In the genomic region with DNA sequence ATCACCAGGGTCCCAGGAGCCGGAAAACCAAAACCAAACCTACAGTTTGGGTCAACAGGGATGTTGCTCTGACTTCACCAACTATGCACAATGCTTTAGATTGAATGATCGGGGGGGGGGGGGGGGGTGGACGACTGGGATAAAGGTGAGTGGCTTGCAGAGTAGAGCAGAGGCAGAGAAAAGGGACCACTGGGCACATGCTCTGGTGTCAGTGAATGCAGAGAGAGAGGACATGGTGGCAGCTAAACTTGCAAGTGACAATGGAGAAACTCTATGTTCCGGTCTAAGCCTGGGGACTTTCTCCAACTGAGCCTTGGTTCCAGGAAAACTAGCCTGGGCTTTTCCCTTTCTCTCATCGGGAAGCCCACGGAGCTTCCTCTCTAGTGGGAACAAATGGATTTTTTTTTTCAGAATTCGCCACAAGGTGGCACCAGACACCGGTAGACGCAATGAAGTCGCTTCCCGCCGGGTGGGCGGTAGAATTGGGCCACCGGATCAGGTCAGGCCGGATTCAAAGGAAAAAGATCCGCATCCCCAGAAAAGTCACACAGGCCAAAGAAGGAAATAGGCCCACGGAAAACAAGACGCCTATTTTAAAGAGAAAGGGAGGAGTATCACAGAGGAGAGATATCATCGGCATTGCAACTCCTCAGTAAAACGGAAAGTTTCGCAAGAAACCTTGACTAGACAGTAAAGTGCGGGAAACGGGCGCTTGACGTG, we compare ENCODE assay signal across 8 mouse cellular contexts. TPM values are rescaled to one million over a fixed set of nuclear protein-coding genes. Genes with fewer than 3 reads are reported as not detected.
DNase-seq lines count a peak whose midpoint lies in the region; ATAC-seq and TF ChIP-seq lines count a peak whose summit lies in the region.

No protein-coding gene starts in this region.

- peaks cover 18% of the 10 kb centered on the region for H3K4me1 ChIP-seq in E14TG2a.4 (replicated peaks; ENCODE audit: low read depth, low read length)
- no peaks in the 10 kb centered on the region; the same call in 1 of the 2 replicates for H3K4me1 ChIP-seq in forebrain, embryonic 11.5 days (replicated peaks; ENCODE audit: control insufficient read depth, insufficient read depth, low read length)
- peaks cover 5% of the 10 kb centered on the region; the same call in 1 of the 2 replicates for H3K4me1 ChIP-seq in heart, postnatal 0 days (ENCODE audit: control insufficient read depth, insufficient read depth)
- no peaks in the 10 kb centered on the region; the same call in none of the 2 replicates for H3K4me1 ChIP-seq in liver, embryonic 16.5 days (ENCODE audit: control insufficient read depth, low read depth, low read length)
- H3K4me1 ChIP-seq in neural tube, embryonic 12.5 days = no peaks in the 10 kb centered on the region

- H3K9me3 ChIP-seq in E14TG2a.4 (ENCODE audit: low read length) = no peaks in the 10 kb centered on the region
- H3K9me3 ChIP-seq in forebrain, embryonic 11.5 days (ENCODE audit: control insufficient read depth, low read length) = no peaks in the 10 kb centered on the region
- no peaks in the 10 kb centered on the region for H3K9me3 ChIP-seq in heart, postnatal 0 days (replicated peaks; ENCODE audit: control insufficient read depth, low read length)
- H3K9me3 ChIP-seq in liver, embryonic 16.5 days (replicated peaks; ENCODE audit: control insufficient read depth, low read length) = no peaks in the 10 kb centered on the region
- H3K9me3 ChIP-seq in neural tube, embryonic 12.5 days = no peaks in the 10 kb centered on the region

- no peak for TF ChIP-seq EP300 in heart, postnatal 0 days (IDR thresholded peaks at IDR 0.05; ENCODE audit: low read depth)

- WGBS in forebrain, embryonic 11.5 days = 11% methylated on average over 25 of the region's 25 CpGs
- WGBS in heart, postnatal 0 days = 6% methylated on average over 24 of the region's 25 CpGs
- 5% methylated on average over 24 of the region's 25 CpGs for WGBS in liver, embryonic 16.5 days (ENCODE audit: insufficient replicate concordance)
- 10% methylated on average over 25 of the region's 25 CpGs for WGBS in neural tube, embryonic 12.5 days

- peak overlapping the region; percentile 25 for H3K9ac ChIP-seq in forebrain, embryonic 11.5 days (ENCODE audit: low read length)
- peak overlapping the region; percentile 45 for H3K9ac ChIP-seq in heart, postnatal 0 days (replicated peaks; ENCODE audit: low read depth, low read length)
- H3K9ac ChIP-seq in liver, embryonic 16.5 days (ENCODE audit: low read depth, low read length) = peak overlapping the region; percentile 27; the same call in 1 of the 2 replicates
- H3K9ac ChIP-seq in neural tube, embryonic 12.5 days = peak overlapping the region; percentile 4; the same call in 1 of the 2 replicates

- peaks cover 22% of the 10 kb centered on the region for H3K27me3 ChIP-seq in E14TG2a.4 (ENCODE audit: insufficient read depth, low read length)
- H3K27me3 ChIP-seq in forebrain, embryonic 11.5 days (ENCODE audit: control insufficient read depth, insufficient read depth, low read length) = no peaks in the 10 kb centered on the region
- H3K27me3 ChIP-seq in heart, postnatal 0 days (ENCODE audit: control insufficient read depth, insufficient read depth, low read length) = no peaks in the 10 kb centered on the region
- no peaks in the 10 kb centered on the region for H3K27me3 ChIP-seq in liver, embryonic 16.5 days (ENCODE audit: control insufficient read depth, insufficient read depth, low read depth, low read length)
- no peaks in the 10 kb centered on the region for H3K27me3 ChIP-seq in neural tube, embryonic 12.5 days (replicated peaks)

- peak overlapping the region; percentile 49 for H3K4me2 ChIP-seq in forebrain, embryonic 11.5 days (ENCODE audit: low read depth, low read length, severe bottlenecking)
- peak overlapping the region; percentile 85 for H3K4me2 ChIP-seq in heart, postnatal 0 days (ENCODE audit: low read depth, low read length)
- peak overlapping the region; percentile 75 for H3K4me2 ChIP-seq in liver, embryonic 16.5 days (ENCODE audit: low read depth, low read length)
- peak overlapping the region; percentile 54 for H3K4me2 ChIP-seq in neural tube, embryonic 12.5 days (replicated peaks)

- ATAC-seq in forebrain, embryonic 11.5 days (replicated peaks; ENCODE audit: low FRiP score) = peak; percentile 66
- ATAC-seq in heart, postnatal 0 days (ENCODE audit: insufficient read depth, low read depth) = peak; percentile 59; the same call in 1 of the 2 replicates
- peak; percentile 31 for ATAC-seq in liver, embryonic 16.5 days (ENCODE audit: low read depth)
- peak; percentile 61; the same call in 1 of the 2 replicates for ATAC-seq in neural tube, embryonic 12.5 days (ENCODE audit: low FRiP score, low read depth)

- no peak overlapping the region for H3K27ac ChIP-seq in forebrain, embryonic 11.5 days (ENCODE audit: low read depth, low read length)
- H3K27ac ChIP-seq in heart, postnatal 0 days (ENCODE audit: low read depth) = peak overlapping the region; percentile 49; the same call in 1 of the 2 replicates
- H3K27ac ChIP-seq in liver, embryonic 16.5 days (ENCODE audit: low read length) = no peak overlapping the region
- H3K27ac ChIP-seq in neural tube, embryonic 12.5 days = no peak overlapping the region

- peak; percentile 57 for DNase-seq in c-Kit-positive CD71-positive TER-119-negative erythroid progenitor cells, embryonic 14.5 days (ENCODE audit: low read depth)
- DNase-seq in forebrain, embryonic 11.5 days (ENCODE audit: low spot score) = peak; percentile 88
- peak; percentile 79 for DNase-seq in heart, postnatal 0 days (ENCODE audit: low spot score)
- peak; percentile 76 to 88 for DNase-seq in kidney, postnatal 36 days
- peak; percentile 85 for DNase-seq in testis, postnatal 10 days (ENCODE audit: low spot score)

- peak overlapping the region; percentile 64 for H3K4me3 ChIP-seq in E14TG2a.4 (replicated peaks; ENCODE audit: low read length)
- H3K4me3 ChIP-seq in forebrain, embryonic 11.5 days (ENCODE audit: low read depth, low read length) = peak overlapping the region; percentile 13
- peak overlapping the region; percentile 55 for H3K4me3 ChIP-seq in heart, postnatal 0 days (ENCODE audit: low read depth, low read length)
- H3K4me3 ChIP-seq in liver, embryonic 16.5 days (ENCODE audit: low read depth, low read length) = peak overlapping the region; percentile 56
- peak overlapping the region; percentile 12 for H3K4me3 ChIP-seq in neural tube, embryonic 12.5 days

- peaks cover 11% of the 10 kb centered on the region for H3K36me3 ChIP-seq in E14TG2a.4 (ENCODE audit: insufficient read depth, low read length)
- no peaks in the 10 kb centered on the region for H3K36me3 ChIP-seq in forebrain, embryonic 11.5 days (ENCODE audit: control insufficient read depth, insufficient read depth, low read length)
- 0 out of 2 replicates have a peak, but pooled peaks cover 6% of the 10 kb centered on the region for H3K36me3 ChIP-seq in heart, postnatal 0 days (replicated peaks; ENCODE audit: control insufficient read depth, insufficient read depth, low read length)
- H3K36me3 ChIP-seq in liver, embryonic 16.5 days (ENCODE audit: control insufficient read depth, insufficient read depth) = no peaks in the 10 kb centered on the region
- peaks cover 12% of the 10 kb centered on the region for H3K36me3 ChIP-seq in neural tube, embryonic 12.5 days

- TF ChIP-seq CTCF in E14TG2a.4 (conservative IDR thresholded peaks at IDR 0.05; ENCODE audit: low read length) = peak; percentile 47
- TF ChIP-seq CTCF in heart, postnatal 0 days (IDR thresholded peaks at IDR 0.05; ENCODE audit: low read depth) = peak; percentile 75

RNA-seq across cellular contexts. Expression of gene Il20rb, which starts 32.5 kb away (rescaled TPM):
- polyA plus RNA-seq in forebrain, embryonic 11.5 days (2014; fragmentation: Nextera tagmentation; extraction: Ambion mirVana) = 1.0 and 1.3 TPM in 2 replicates
- total RNA-seq in heart, postnatal 0 days (2014; rRNA removed; ENCODE audit: low replicate concordance) = 1.4 and 3.7 TPM in 2 replicates
- 0.84 and 1.7 TPM in 2 replicates for polyA plus RNA-seq in heart, postnatal 0 days (2015; fragmentation: Nextera tagmentation; extraction: Ambion mirVana)
- 0.24 and 0.34 TPM in 2 replicates for polyA plus RNA-seq in liver, embryonic 16.5 days (2015; fragmentation: Nextera tagmentation; extraction: Ambion mirVana)
- polyA plus RNA-seq in neural tube, embryonic 12.5 days (2016; fragmentation: Nextera tagmentation; extraction: Ambion mirVana) = 0.76 and 1.3 TPM in 2 replicates

Comparison
In these comparisons a context has a peak if more than half of its experiments do, and no peak if none do; other contexts are left out.
1. H3K4me3 ChIP-seq: peak in every context shown above with its lines; median percentile 64 in E14TG2a.4; 56 in liver, embryonic 16.5 days; 55 in heart, postnatal 0 days; 13 in forebrain, embryonic 11.5 days; 12 in neural tube, embryonic 12.5 days.